Mouse (Mus musculus): ENCODE results near the gene Hspb1. TPM values are rescaled to one million over a fixed set of nuclear protein-coding genes. Genes with fewer than 3 reads are reported as not detected.

The Hspb1 gene
- polyA plus RNA-seq, 1 experiment = 0.08 TPM

GRCm38 (mm10) chr5:135916051-135916565 lies 28.4 kb downstream of the Hspb1 start:
- Histone ChIP-seq H3K36me3 (ENCODE audit: control insufficient read depth) (peaks cover 83% of the 10 kb centered on the region), H3K9me3 (ENCODE audit: control insufficient read depth, low read length) (no peaks in the 10 kb centered on the region), H3K27me3 (ENCODE audit: control insufficient read depth) (no peaks in the 10 kb centered on the region), H3K4me1 (ENCODE audit: control insufficient read depth) (peaks cover 17% of the 10 kb centered on the region), H3K4me3 (replicated peaks) (no peak overlapping the region)
- TF ChIP-seq TAL1 (IDR thresholded peaks at IDR 0.05; ENCODE audit: low read length) (no peak), GATA1 (IDR thresholded peaks at IDR 0.05; ENCODE audit: low read length) (no peak)

- Histone ChIP-seq H3K36me3 (ENCODE audit: control insufficient read depth) (peaks cover 83% of the 10 kb centered on the region), H3K4me3 (replicated peaks) (no peak overlapping the region), H3K9me3 (ENCODE audit: control insufficient read depth, low read length) (no peaks in the 10 kb centered on the region), H3K27me3 (ENCODE audit: control insufficient read depth) (no peaks in the 10 kb centered on the region), H3K4me1 (ENCODE audit: control insufficient read depth) (peaks cover 17% of the 10 kb centered on the region)
- TF ChIP-seq TAL1 (IDR thresholded peaks at IDR 0.05; ENCODE audit: low read length) (no peak), GATA1 (IDR thresholded peaks at IDR 0.05; ENCODE audit: low read length) (no peak)
Measured at GRCm38 (mm10) chr5:135916601-135917000, 28.9 kb downstream of the Hspb1 start.

DNA sequence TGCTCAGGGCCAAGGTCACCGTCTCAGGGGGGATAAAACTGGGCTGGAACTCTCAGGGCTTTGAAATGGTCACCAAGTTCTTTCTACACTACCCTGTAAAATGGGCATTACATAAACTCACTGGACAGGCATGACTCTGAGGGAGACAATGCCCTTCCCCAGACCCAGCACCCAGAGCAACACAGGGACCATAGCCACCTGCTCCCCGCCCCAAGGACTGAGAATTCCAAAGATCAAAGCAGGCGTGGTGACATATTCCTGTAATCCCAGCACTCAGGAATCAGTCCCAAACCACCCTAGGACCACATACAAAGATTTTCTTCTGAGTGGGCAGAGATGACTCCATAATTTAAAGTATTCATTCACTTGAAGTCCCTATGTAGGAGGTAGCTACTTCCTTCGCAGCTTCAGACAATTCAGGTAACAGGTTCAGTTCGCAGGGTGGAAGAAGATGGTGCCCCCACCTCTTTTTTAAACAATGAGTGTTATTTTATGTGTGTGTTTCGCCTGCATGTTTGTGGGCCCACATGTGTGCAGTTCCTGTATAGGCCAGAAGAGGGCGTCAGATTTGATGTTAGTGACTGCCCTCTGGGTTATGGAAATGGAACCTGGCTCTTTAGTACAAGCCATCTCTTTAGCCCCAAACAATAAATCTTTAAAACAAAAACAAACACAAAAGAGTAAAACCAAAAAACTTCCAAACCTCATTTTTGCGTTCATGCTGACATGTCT lies 29.8 kb downstream of the Hspb1 start:
- TF ChIP-seq TAL1 (IDR thresholded peaks at IDR 0.05; ENCODE audit: low read length) (no peak), GATA1 (IDR thresholded peaks at IDR 0.05; ENCODE audit: low read length) (no peak)

DNA sequence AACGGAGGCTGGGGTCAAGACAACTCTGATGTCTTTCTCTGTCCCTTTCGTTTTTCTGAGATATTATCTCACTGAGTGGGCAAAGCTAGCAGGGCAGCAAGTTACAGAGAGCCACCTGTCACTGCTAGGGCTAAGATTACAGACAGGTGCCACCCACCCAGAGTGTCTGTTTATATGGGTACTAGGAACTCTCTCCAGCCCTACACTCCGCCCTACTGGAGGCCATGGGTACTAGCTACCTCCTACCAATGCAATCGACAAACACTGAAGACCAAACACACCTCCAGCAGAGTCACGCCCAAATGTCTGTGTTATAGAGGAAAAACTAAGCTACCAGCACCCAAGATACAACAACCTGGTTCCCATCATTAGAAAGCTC lies 30.3 kb downstream of the Hspb1 start:
- Histone ChIP-seq H3K4me3 (replicated peaks) (no peak overlapping the region), H3K4me1 (ENCODE audit: control insufficient read depth) (peaks cover 16% of the 10 kb centered on the region), H3K9me3 (ENCODE audit: control insufficient read depth, low read length) (no peaks in the 10 kb centered on the region), H3K36me3 (ENCODE audit: control insufficient read depth) (peaks cover 85% of the 10 kb centered on the region), H3K27me3 (ENCODE audit: control insufficient read depth) (no peaks in the 10 kb centered on the region)
- TF ChIP-seq TAL1 (IDR thresholded peaks at IDR 0.05; ENCODE audit: low read length) = no peak
- no peak for TF ChIP-seq GATA1 (IDR thresholded peaks at IDR 0.05; ENCODE audit: low read length)

More for the DNA sequence above, 29.8 kb downstream of the Hspb1 start:
- no peaks in the 10 kb centered on the region for H3K9me3 ChIP-seq (ENCODE audit: control insufficient read depth, low read length)
- H3K36me3 ChIP-seq (ENCODE audit: control insufficient read depth) = peaks cover 84% of the 10 kb centered on the region
- no peak overlapping the region for H3K4me3 ChIP-seq (replicated peaks)
- peaks cover 17% of the 10 kb centered on the region for H3K4me1 ChIP-seq (ENCODE audit: control insufficient read depth)
- H3K27me3 ChIP-seq (ENCODE audit: control insufficient read depth) = no peaks in the 10 kb centered on the region

DNA sequence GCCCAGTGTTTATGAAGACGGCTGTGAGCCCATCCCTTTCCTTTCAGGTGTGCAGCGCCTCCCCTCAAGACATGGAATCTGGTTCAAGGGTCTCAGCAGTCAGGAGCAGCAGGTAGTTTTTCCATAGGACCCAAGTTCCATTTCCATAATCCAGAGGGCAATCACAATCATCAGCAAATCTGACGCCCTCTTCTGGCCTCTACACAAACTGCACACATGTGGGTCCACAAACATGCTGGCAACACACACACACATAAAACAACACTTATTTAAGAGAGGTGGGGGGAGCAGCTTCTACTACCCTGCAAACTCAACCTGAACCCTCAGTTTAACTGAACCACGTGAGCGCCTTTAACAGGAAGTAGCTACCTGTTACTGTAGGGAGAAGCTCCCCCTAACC lies 30.9 kb downstream of the Hspb1 start:
- Histone ChIP-seq H3K4me3 (replicated peaks) (no peak overlapping the region), H3K9me3 (ENCODE audit: control insufficient read depth, low read length) (no peaks in the 10 kb centered on the region), H3K4me1 (ENCODE audit: control insufficient read depth) (peaks cover 11% of the 10 kb centered on the region), H3K36me3 (ENCODE audit: control insufficient read depth) (peaks cover 84% of the 10 kb centered on the region), H3K27me3 (ENCODE audit: control insufficient read depth) (no peaks in the 10 kb centered on the region)
- TF ChIP-seq TAL1 (IDR thresholded peaks at IDR 0.05; ENCODE audit: low read length) = no peak
- no peak for TF ChIP-seq GATA1 (IDR thresholded peaks at IDR 0.05; ENCODE audit: low read length)

DNA sequence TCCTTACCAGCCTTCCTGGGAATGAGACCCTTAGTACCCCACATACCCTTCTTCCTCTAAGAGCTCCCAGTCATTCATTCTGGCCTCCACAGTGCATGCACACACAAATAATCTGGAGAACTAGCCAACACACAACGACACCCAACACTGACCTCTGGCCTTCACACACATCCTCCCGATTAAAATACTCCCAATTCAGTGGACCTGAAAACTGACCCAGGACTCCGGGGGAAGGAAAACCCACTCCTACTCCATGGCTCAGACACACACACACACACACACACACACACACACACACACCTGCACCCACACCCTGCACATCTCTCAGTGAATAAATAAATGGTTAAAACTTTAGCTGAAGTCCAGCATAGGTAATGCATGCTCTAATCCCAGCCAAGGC lies 32.2 kb downstream of the Hspb1 start:
- TF ChIP-seq GATA1 (IDR thresholded peaks at IDR 0.05; ENCODE audit: low read length) (no peak), TAL1 (IDR thresholded peaks at IDR 0.05; ENCODE audit: low read length) (no peak)
- peaks cover 87% of the 10 kb centered on the region for H3K36me3 ChIP-seq (ENCODE audit: control insufficient read depth)
- H3K27me3 ChIP-seq (ENCODE audit: control insufficient read depth) = no peaks in the 10 kb centered on the region
- H3K4me1 ChIP-seq (ENCODE audit: control insufficient read depth) = peaks cover 8% of the 10 kb centered on the region
- no peak overlapping the region for H3K4me3 ChIP-seq (replicated peaks)
- no peaks in the 10 kb centered on the region for H3K9me3 ChIP-seq (ENCODE audit: control insufficient read depth, low read length)

DNA sequence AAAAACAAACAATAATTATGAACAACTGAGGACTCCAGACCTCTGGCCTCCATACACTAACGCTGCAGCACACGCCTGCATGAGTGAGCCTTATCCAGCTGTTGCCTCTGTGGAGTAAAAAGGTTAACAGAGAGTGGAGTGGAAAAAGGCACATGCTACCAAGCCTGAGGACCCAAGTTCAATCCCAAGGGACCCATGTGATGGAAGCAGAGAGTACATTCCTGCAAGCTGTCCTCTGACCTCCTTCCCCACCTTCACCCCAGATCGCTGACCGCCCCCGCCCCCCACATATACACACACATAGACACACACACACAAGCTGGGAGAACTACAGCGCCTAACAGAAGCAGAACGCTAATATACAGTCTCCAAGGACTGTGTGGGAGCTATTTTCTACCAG lies 36.2 kb downstream of the Hspb1 start:
- TF ChIP-seq TAL1 (IDR thresholded peaks at IDR 0.05; ENCODE audit: low read length) = no peak
- no peak for TF ChIP-seq GATA1 (IDR thresholded peaks at IDR 0.05; ENCODE audit: low read length)
- Histone ChIP-seq H3K9me3 (ENCODE audit: control insufficient read depth, low read length) (no peaks in the 10 kb centered on the region), H3K27me3 (ENCODE audit: control insufficient read depth) (no peaks in the 10 kb centered on the region), H3K4me1 (ENCODE audit: control insufficient read depth) (no peaks in the 10 kb centered on the region), H3K36me3 (ENCODE audit: control insufficient read depth) (peaks cover 88% of the 10 kb centered on the region), H3K4me3 (replicated peaks) (no peak overlapping the region)

DNA sequence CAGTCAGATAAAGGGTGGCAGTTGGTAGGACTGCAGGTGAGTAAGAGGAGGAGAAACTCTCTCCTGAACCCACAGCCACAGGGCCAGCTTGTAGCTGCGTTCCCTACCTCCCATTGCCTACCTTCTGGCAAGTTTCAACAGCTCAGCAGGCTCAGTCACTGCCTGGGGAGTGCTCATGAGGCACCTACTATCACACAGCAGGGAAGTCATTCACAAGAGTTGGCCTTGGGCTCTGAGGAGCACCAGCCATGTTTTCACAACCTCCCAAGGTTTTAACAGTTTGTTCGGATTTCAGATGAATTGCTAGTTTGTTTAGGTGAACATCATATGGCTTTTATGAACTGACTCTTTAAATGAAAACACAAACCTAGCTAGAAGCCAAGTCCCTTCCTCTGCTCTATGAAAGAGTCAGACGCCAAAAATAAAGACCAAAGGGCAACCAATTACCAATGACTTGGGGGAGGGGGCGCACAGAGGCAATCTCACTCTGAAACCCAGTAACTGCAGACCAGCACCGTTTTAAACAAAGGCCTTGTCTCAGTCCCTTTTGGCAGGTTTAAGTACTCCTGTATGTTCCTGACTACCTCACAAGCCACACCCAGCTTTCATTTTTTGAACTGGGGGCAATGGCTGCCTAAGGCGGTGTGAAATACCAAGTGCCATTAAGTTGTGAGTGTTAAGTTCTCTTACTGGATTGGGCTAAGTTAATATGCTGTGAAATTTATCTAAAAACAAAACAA lies 42.1 kb downstream of the Hspb1 start:
- Histone ChIP-seq H3K36me3 (ENCODE audit: control insufficient read depth) (peaks cover 69% of the 10 kb centered on the region), H3K4me1 (ENCODE audit: control insufficient read depth) (peaks cover 24% of the 10 kb centered on the region)
- TF ChIP-seq GATA1 (IDR thresholded peaks at IDR 0.05; ENCODE audit: low read length) = no peak
- no peak for TF ChIP-seq TAL1 (IDR thresholded peaks at IDR 0.05; ENCODE audit: low read length)

DNA sequence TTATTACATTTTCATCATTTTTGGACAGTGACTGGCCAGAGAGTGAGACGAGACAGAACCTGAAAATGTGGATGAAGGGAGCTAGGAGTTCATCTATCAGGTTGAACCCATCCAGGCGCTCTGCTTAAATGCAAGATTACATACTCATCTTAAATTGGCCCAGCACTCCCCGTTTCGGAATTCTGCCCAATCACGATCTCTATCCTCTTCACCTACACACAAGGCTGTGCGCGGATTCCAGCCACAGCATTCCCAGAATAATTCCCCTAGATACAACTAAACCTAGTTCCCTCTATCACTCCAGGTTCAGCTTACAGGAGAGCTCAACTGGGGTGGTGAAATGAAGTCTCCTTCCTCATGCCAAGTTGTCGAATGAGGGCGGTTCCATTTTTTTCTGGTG lies 43.8 kb downstream of the Hspb1 start:
- Histone ChIP-seq H3K9me3 (ENCODE audit: control insufficient read depth, low read length) (no peaks in the 10 kb centered on the region), H3K27me3 (ENCODE audit: control insufficient read depth) (no peaks in the 10 kb centered on the region), H3K4me1 (ENCODE audit: control insufficient read depth) (peaks cover 35% of the 10 kb centered on the region), H3K36me3 (ENCODE audit: control insufficient read depth) (peaks cover 58% of the 10 kb centered on the region), H3K4me3 (replicated peaks) (no peak overlapping the region)
- TF ChIP-seq TAL1 (IDR thresholded peaks at IDR 0.05; ENCODE audit: low read length) (no peak), GATA1 (IDR thresholded peaks at IDR 0.05; ENCODE audit: low read length) (no peak)

More for the DNA sequence above, 42.1 kb downstream of the Hspb1 start:
- no peaks in the 10 kb centered on the region for H3K9me3 ChIP-seq (ENCODE audit: control insufficient read depth, low read length)
- H3K27me3 ChIP-seq (ENCODE audit: control insufficient read depth) = no peaks in the 10 kb centered on the region
- H3K4me3 ChIP-seq (replicated peaks) = no peak overlapping the region
